25 mouse cellular contexts compared by ENCODE assay signal in genomic region chr5:23948071-23948470, GRCm38 (mm10).
"Had no signal": no experiment of that assay in that cellular context is flagged by ENCODE, and none has a peak within 500 bp of the region (broad histone marks: within the 10 kb centered on the region; RNA-seq: fewer than 3 reads in every experiment).

No protein-coding gene starts in this region.

- H3K4me3 ChIP-seq: embryonic facial prominence, embryonic 10.5 days; embryonic facial prominence, embryonic 12.5 days; embryonic facial prominence, embryonic 13.5 days; embryonic facial prominence, embryonic 15.5 days; erythroblast, embryonic 14.5 days; forebrain, embryonic 10.5 days; forebrain, embryonic 12.5 days; forebrain, embryonic 13.5 days; forebrain, embryonic 15.5 days; gastrocnemius, adult 2 months; heart, embryonic 10.5 days had no signal

- H3K9ac ChIP-seq: embryonic facial prominence, embryonic 12.5 days; embryonic facial prominence, embryonic 13.5 days; embryonic facial prominence, embryonic 15.5 days; forebrain, embryonic 12.5 days; forebrain, embryonic 13.5 days; forebrain, embryonic 15.5 days; forebrain, postnatal 0 days had no signal

- H3K27me3 ChIP-seq: embryonic facial prominence, embryonic 12.5 days; embryonic facial prominence, embryonic 13.5 days; embryonic facial prominence, embryonic 15.5 days; forebrain, embryonic 12.5 days; forebrain, embryonic 13.5 days; forebrain, embryonic 15.5 days had no signal

- DNase-seq: cerebellum, adult 8-10 months; cerebellum, adult 9-10 months; cerebellum, adult 9-11 months; cerebellum, postnatal 10 days; cerebellum, postnatal 14 days; cerebellum, postnatal 25 days; cerebellum, postnatal 36 days; embryo, embryonic 11 days; forebrain, postnatal 0 days; gastrocnemius, adult 2 months; gastrocnemius, postnatal 10 days; gastrocnemius, postnatal 14 days; gastrocnemius, postnatal 25 days; gastrocnemius, postnatal 36 days; heart, adult 18-20 months had no signal

- H3K27ac ChIP-seq: embryonic facial prominence, embryonic 10.5 days; embryonic facial prominence, embryonic 12.5 days; embryonic facial prominence, embryonic 13.5 days; embryonic facial prominence, embryonic 15.5 days; forebrain, embryonic 10.5 days; forebrain, embryonic 12.5 days; forebrain, embryonic 13.5 days; forebrain, embryonic 15.5 days; gastrocnemius, adult 2 months; heart, embryonic 10.5 days had no signal

- H3K36me3 ChIP-seq: embryonic facial prominence, embryonic 10.5 days; embryonic facial prominence, embryonic 12.5 days; embryonic facial prominence, embryonic 13.5 days; embryonic facial prominence, embryonic 15.5 days; forebrain, embryonic 10.5 days; forebrain, embryonic 12.5 days; forebrain, embryonic 15.5 days; heart, embryonic 10.5 days had no signal

- H3K4me1 ChIP-seq: embryonic facial prominence, embryonic 10.5 days; embryonic facial prominence, embryonic 12.5 days; embryonic facial prominence, embryonic 13.5 days; embryonic facial prominence, embryonic 15.5 days; forebrain, embryonic 10.5 days; forebrain, embryonic 12.5 days; forebrain, embryonic 13.5 days; forebrain, embryonic 15.5 days; heart, embryonic 10.5 days had no signal
